Mouse (Mus musculus) liver, embryonic 14.5 days (tissue): ENCODE measurements around the gene Sh3glb1.
"Not testable (repeated sequence)": the region's sequence is repeated elsewhere in the genome, so short reads cannot be mapped to it uniquely, and the experiment has no call there.

ENCODE experiments used
- CTCF ChIP-seq: IDR thresholded peaks from 2 replicates; pipeline ENCODE4 v1.5.1; 2016; ENCODE audit warnings: antibody characterized with exemption, low read depth, control low read depth
- EP300 ChIP-seq: IDR thresholded peaks from 2 replicates; pipeline ENCODE4 v1.6.1; 2016; ENCODE audit warnings: antibody characterized with exemption, low read depth

- TF ChIP-seq EP300, CTCF: not testable (repeated sequence)
Measured at GRCm38 (mm10) chr3:144738396-144738795, 18.3 kb upstream of the Sh3glb1 start.
